Mouse (Mus musculus) heart, postnatal 14 days (tissue): ENCODE measurements at regions not wholly inside any gene's neighbourhood (a gene's known extent, or its start where the extent isn't known, plus 50 kb on each side); places are given as distances from the start of the nearest gene placed in this dataset.

ENCODE experiments used
- DNase-seq, 2 experiments: peaks; one replicate each; pipeline ENCODE4 v3.0.0; 2021 to 2022
- intact Hi-C: fragments of 180-260 bp; cut with DNase I; formaldehyde crosslinking; loops from one replicate; pipeline ENCODE4 v1.15.1; 2025

GRCm38 (mm10) chr15:96778321-96778926, 78.9 kb upstream of the Slc38a2 start:
- intact Hi-C loops: loop anchor here (5.0 kb wide), 1 partner anchor 81 kb away; the partner anchor contains the start of gene Slc38a2
- peak; percentile 53 to 65 for DNase-seq

- no peak for DNase-seq
- intact Hi-C loops: loop anchor here (5.0 kb wide), 1 partner anchor 79 kb away; the partner anchor contains the start of gene Slc38a2
Measured at GRCm38 (mm10) chr15:96776476-96777075, 77.0 kb upstream of the Slc38a2 start.

GRCm38 (mm10) chr15:96775129-96775528, 75.6 kb upstream of the Slc38a2 start:
- intact Hi-C loops: loop anchor here (5.0 kb wide), 1 partner anchor 78 kb away; the partner anchor contains the start of gene Slc38a2
- no peak for DNase-seq

- intact Hi-C loops: loop anchor here (5.0 kb wide), 1 partner anchor 77 kb away; the partner anchor contains the start of gene Slc38a2
Measured at GRCm38 (mm10) chr15:96774664-96775063, 75.1 kb upstream of the Slc38a2 start.

GRCm38 (mm10) chr15:96773656-96774055, 74.1 kb upstream of the Slc38a2 start:
- DNase-seq: no peak
- intact Hi-C loops: no loop called here

More at GRCm38 (mm10) chr15:96774664-96775063, 75.1 kb upstream of the Slc38a2 start:
- DNase-seq: no peak

GRCm38 (mm10) chr15:96772701-96773100, 73.2 kb upstream of the Slc38a2 start:
- intact Hi-C loops: no loop called here
- DNase-seq: no peak

- no peak for DNase-seq
- intact Hi-C loops: no loop called here
Measured at GRCm38 (mm10) chr15:96770786-96771185, 71.3 kb upstream of the Slc38a2 start.

- intact Hi-C loops: no loop called here
Measured at GRCm38 (mm10) chr15:96770299-96770698, 70.8 kb upstream of the Slc38a2 start.

GRCm38 (mm10) chr15:96769751-96770150, 70.2 kb upstream of the Slc38a2 start:
- peak; percentile 35 to 55 for DNase-seq
- intact Hi-C loops: no loop called here

More at GRCm38 (mm10) chr15:96770299-96770698, 70.8 kb upstream of the Slc38a2 start:
- no peak for DNase-seq

- DNase-seq: peak; percentile 43 to 56
- intact Hi-C loops: no loop called here
Measured at GRCm38 (mm10) chr15:96768301-96768993, 68.9 kb upstream of the Slc38a2 start.

GRCm38 (mm10) chr15:96767188-96767587, 67.7 kb upstream of the Slc38a2 start:
- intact Hi-C loops: no loop called here
- no peak for DNase-seq

GRCm38 (mm10) chr15:96766238-96766637, 66.7 kb upstream of the Slc38a2 start:
- intact Hi-C loops: no loop called here

GRCm38 (mm10) chr15:96763611-96764010, 64.1 kb upstream of the Slc38a2 start:
- DNase-seq: no peak
- intact Hi-C loops: no loop called here

More at GRCm38 (mm10) chr15:96766238-96766637, 66.7 kb upstream of the Slc38a2 start:
- no peak for DNase-seq

GRCm38 (mm10) chr15:96759078-96759995, 59.8 kb upstream of the Slc38a2 start:
- DNase-seq: no peak
- intact Hi-C loops: no loop called here

- DNase-seq: no peak
- intact Hi-C loops: no loop called here
Measured at GRCm38 (mm10) chr15:96757446-96758198, 58.1 kb upstream of the Slc38a2 start.

- intact Hi-C loops: no loop called here
- DNase-seq: no peak
Measured at GRCm38 (mm10) chr15:96756456-96756855, 56.9 kb upstream of the Slc38a2 start.

GRCm38 (mm10) chr15:96755951-96756350, 56.4 kb upstream of the Slc38a2 start:
- intact Hi-C loops: no loop called here

GRCm38 (mm10) chr15:96755322-96755942, 55.9 kb upstream of the Slc38a2 start:
- intact Hi-C loops: no loop called here
- no peak for DNase-seq

More at GRCm38 (mm10) chr15:96755951-96756350, 56.4 kb upstream of the Slc38a2 start:
- DNase-seq: no peak

- intact Hi-C loops: loop anchor here (5.0 kb wide), 1 partner anchor 183 kb away; no protein-coding TSS in a partner anchor
- DNase-seq: no peak
Measured at GRCm38 (mm10) chr15:96754079-96754478, 54.5 kb upstream of the Slc38a2 start.
